Mouse (Mus musculus) kidney, postnatal 14 days (tissue): Measurements from ENCODE around the gene Lenep.
"Not testable (repeated sequence)": the region's sequence is repeated elsewhere in the genome, so short reads cannot be mapped to it uniquely, and the experiment has no call there.

ENCODE experiments used
- DNase-seq: peaks from one replicate; pipeline ENCODE4 v3.0.0; 2022; ENCODE audit warnings: mixed read lengths

Gene Lenep

GRCm38 (mm10) chr3:89402693-89403092 is at the start of gene Lenep:
Gene Lenep, minus strand, starts transcription at chr3:89402793.
- DNase-seq = no peak

GRCm38 (mm10) chr3:89451916-89452315 is 49.3 kb upstream of the Lenep start:
- no peak for DNase-seq

GRCm38 (mm10) chr3:89449541-89449940 is 46.9 kb upstream of the Lenep start:
- peak; percentile 78 for DNase-seq

GRCm38 (mm10) chr3:89448720-89449537 is 46.3 kb upstream of the Lenep start:
- DNase-seq = peak; percentile 82

- no peak for DNase-seq
Observed at GRCm38 (mm10) chr3:89440691-89441090, 38.1 kb upstream of the Lenep start.

- DNase-seq = peak; percentile 41
Observed at GRCm38 (mm10) chr3:89437269-89437668, 34.7 kb upstream of the Lenep start.

- peak; percentile 86 for DNase-seq
Observed at GRCm38 (mm10) chr3:89436176-89437113, 33.9 kb upstream of the Lenep start, which contains the start of gene Pbxip1. Gene Pbxip1, plus strand, starts transcription at chr3:89436706.

- no peak for DNase-seq
Observed at GRCm38 (mm10) chr3:89435041-89435440, 32.4 kb upstream of the Lenep start.

GRCm38 (mm10) chr3:89434532-89434931 is 31.9 kb upstream of the Lenep start:
- DNase-seq = no peak

GRCm38 (mm10) chr3:89432606-89433005 is 30.0 kb upstream of the Lenep start:
- DNase-seq = no peak

GRCm38 (mm10) chr3:89430171-89431159 is 27.9 kb upstream of the Lenep start, which contains the start of gene Pygo2:
Gene Pygo2, plus strand, starts transcription at chr3:89430214.
- peak; percentile 97 for DNase-seq

- not testable (repeated sequence) for DNase-seq
Observed at GRCm38 (mm10) chr3:89429021-89429420, 26.4 kb upstream of the Lenep start.

GRCm38 (mm10) chr3:89425876-89426275 is 23.3 kb upstream of the Lenep start:
- DNase-seq = no peak

GRCm38 (mm10) chr3:89425141-89425525 is 22.5 kb upstream of the Lenep start:
- DNase-seq = no peak

GRCm38 (mm10) chr3:89424416-89425140 is 22.0 kb upstream of the Lenep start:
- DNase-seq = no peak

- DNase-seq = no peak
Observed at GRCm38 (mm10) chr3:89422556-89423205, 20.1 kb upstream of the Lenep start.

GRCm38 (mm10) chr3:89421810-89422473 is 19.3 kb upstream of the Lenep start:
- DNase-seq = peak; percentile 40

GRCm38 (mm10) chr3:89421002-89421774 is 18.6 kb upstream of the Lenep start:
- peak; percentile 88 for DNase-seq

GRCm38 (mm10) chr3:89420421-89420820 is 17.8 kb upstream of the Lenep start:
- DNase-seq = no peak

GRCm38 (mm10) chr3:89419981-89420380 is 17.4 kb upstream of the Lenep start:
- DNase-seq = no peak
